Mouse (Mus musculus): ENCODE measurements around the gene Dusp6.

Gene Dusp6

DNA sequence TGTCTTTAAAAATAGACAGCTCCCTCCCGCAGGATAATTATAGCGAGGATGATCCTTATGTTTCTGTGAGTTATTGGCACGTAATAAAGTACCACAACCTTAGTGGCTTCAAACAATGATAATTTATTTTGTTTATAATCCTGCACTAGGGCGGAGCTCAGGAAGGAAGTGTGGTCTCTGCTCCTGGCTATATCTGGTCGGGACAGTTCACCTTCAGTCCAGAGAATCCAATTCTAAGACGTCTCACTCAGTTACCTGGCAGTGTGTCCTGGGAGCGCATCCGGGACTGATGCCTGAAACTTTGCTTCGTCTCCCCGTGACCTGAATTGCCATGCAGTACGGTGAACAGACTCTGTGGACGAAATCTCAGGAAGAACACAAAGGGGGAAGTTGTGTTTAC is 10.0 kb downstream of the Dusp6 start:
- no peak for DNase-seq (ENCODE audit: low spot score in 2 of 2)

DNA sequence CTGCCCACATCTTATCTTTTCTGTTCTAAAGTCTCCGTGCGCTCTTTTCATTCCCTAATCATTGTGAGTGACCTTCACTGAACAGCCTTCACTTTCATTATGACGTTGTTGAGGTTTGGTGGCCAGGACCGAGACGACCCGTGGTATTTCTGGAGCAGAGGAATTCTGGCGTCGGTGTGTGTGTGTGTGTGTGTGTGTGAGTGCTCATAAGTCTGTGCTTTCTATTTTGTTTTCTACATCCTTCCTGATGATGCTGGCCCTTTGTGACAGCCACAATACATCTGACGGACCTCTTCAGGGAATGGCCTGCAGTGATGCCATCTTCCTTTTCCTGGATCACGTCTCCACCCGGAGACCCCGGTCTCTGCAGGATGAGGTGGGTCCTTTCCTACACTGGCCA is 11.6 kb downstream of the Dusp6 start:
- DNase-seq (ENCODE audit: low spot score in 2 of 2) = no peak

DNA sequence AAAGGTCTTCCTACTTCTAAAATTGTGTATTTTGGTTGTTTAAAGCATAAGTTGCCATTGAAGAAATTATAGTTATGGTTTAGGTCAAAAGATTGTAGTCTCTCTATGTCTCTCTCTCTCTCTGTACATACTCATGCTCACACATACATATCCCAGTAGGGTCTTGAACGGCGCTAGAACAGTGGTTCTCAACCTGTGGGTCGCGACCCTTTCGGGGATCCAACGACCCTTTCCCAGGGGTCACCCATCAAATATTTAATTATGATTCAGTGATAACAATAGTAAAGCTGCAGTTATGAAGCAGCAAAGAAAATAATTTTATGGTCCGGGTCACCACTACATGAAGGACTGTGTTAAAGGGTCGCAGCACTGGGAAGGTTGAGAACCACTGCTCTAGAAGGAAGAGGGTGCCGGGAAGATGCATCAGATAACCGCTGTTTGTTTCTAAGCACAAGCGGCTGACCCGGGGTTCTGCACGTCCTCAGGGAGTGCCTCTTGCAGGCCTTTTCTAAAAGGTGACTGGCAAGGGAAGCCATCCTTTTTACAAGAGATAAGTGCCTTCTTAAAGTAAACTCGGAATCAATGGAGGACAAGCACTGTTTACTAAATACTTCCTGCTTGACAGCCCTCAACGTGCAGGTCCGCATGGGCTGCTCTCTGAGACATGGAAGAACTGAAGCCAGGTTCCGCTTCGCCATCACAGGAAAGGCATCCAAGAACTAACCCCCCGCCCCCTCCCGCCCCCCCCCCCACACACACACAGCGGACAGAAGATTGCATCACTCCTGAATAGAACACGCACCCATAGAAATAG is 16.2 kb downstream of the Dusp6 start:
- no peak for DNase-seq (ENCODE audit: low spot score in 2 of 2)

DNA sequence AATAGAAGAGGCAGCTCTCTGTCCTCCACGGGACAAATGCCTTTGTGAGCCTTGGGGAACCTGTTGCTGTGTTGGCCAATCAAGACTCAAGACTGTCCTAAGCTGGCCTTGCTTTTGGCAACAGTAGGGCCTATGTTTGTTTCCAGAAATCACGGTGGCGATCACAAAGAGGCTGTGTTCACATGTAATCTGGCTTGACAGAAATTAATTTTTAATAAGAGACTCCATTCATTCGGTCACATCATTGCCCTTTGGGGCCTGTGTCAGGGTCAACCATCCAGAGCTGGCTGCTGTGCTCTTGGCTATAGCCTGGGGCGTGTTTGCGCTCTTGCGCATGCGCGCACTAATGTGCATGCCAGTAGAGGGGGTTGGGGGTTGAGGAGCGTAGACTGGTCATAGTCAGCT is 21.0 kb downstream of the Dusp6 start:
- DNase-seq (ENCODE audit: low spot score in 2 of 2) = no peak

DNA sequence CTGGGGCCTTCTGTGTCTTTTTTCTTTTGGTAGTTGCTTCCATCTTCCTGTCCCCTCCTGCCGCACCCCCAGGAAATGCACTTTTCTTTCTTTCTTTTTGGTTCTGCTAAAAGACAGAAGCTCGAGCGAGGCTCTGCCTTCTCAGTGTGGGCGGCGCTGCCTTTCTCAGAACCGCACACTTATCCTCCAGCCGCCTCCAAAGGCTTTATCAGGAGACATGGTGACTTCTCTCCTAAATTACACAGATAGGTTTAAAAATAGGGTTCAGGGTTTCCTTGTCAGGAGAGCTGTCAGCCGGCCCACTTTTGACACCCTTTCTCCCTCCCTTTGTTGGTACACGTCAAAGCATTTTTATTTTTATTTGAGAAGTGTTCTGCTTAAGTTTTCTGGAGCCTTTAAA is 21.9 kb downstream of the Dusp6 start:
- DNase-seq (ENCODE audit: low spot score in 2 of 2) = no peak

DNA sequence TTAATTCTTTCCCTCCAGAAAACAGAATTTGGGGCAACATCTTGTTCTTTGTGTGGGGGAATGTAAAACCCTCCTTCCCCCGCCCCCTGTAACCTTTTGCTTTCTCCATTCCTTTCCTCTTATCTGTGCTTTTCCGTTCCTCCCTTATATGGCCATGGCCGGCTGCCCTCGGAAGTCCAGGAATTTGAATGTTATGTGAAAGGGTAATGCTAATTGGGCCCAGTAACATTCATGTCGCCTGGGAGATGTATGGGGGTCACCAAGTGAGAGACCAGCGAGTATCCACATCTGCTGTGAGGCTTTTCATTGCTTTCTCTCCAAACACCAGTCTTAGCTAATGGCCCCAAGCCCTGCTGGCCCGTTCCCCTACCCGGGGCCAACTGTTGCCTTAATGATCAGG is 22.7 kb downstream of the Dusp6 start:
- DNase-seq (ENCODE audit: low spot score in 2 of 2) = no peak

DNA sequence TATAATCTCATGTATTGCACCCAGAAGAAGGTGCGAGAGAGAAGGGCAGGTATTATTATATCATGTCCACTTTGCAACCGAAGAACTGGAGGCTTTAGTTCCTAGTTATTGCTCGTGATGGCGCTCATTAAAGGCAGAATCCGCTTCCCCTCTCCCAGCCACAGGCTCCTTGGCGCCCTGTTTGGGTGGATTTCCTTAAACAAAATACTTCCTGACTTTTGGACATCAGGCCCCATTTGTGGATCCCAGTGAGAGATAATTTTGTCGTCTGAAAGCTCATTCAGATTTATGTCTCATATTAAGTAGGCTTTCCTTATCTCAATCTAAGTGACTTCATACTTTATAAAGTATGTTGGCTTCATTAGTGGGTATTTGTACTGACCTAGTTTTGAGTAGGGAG is 23.2 kb downstream of the Dusp6 start:
- no peak for DNase-seq (ENCODE audit: low spot score in 2 of 2)

DNA sequence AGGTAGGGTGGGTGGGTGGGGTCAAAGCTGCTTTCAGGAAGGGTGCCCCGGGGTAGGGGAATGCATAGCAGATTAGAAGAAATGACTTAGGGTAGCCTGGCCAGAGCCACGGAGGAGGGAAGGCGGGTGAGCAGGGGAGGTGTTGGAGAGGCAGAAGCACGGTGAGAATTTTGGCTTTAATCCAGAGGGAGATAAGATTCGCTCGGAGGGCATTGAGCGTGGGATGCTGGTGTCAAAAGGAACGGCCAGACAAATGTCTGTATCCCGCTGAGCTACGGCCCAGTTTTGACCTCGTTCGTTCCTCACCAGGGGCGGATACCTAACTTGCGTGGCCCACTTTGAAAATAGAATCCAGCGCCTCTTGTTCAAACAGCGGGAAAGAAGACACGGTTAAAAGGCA is 23.8 kb downstream of the Dusp6 start:
- DNase-seq (ENCODE audit: low spot score in 2 of 2) = no peak

DNA sequence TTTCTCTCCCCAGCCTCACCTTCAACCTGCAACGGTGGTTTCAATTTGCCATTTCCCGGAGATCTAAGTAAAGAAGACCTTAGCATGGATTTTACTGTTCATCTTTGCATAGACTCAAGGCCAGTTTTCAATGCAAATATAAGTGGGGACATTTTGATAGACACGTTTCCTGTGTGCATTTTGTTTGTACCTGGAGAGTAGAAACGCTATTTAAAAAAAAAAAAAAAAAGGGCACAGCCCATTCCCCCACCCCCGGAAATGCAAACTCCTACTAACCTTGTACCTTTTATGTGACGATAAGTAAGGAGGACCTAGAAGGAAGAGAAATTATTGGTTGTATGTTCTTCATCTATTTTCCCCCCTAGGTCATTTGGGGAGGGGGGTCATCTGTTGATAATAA is 24.2 kb downstream of the Dusp6 start:
- no peak for DNase-seq (ENCODE audit: low spot score in 2 of 2)

DNA sequence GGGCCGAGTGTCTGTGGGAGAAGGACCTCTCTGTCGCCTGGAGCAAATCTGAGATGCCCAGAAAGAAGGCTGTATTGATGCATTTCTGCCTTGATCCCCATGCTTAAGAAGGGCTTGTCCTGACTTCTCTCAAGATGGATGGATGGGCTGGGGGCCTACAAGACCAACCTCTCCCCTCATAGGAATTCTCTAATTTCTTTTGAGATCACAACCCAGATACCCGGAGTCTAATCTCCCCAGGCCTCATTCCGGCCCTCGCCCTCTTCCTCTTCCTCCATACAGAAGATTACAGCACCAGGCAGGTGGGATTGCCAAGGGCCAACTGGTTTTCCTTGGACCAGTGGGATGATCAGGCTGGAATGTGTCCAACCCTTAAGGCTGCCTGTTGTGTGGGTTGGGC is 26.1 kb downstream of the Dusp6 start:
- DNase-seq (ENCODE audit: low spot score in 2 of 2) = no peak

DNA sequence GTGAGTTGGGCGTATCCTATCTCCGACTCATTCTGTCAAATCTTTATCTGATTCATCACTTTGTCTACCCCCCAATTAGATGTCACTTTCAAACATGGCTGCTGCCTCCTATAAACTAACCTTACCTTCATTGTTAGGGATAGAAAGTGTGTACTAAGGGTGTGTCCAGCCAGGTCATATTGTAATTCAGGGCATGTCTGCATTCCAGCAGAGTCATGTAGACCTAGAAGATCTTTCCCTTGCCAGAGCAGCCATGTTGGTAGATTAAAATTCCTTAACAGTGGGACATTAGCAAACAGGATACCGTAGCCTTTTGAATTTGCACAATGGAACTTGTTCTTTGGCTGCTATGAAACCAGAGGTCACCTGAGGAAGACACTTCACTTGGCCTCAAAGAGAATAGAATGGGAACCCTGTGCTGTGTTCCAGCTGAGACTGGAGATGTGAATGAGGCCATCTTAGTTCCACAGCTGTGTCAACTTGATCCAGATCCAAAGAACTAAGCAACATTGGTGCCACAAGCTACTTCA is 30.1 kb downstream of the Dusp6 start:
- no peak for DNase-seq (ENCODE audit: low spot score in 2 of 2)

DNA sequence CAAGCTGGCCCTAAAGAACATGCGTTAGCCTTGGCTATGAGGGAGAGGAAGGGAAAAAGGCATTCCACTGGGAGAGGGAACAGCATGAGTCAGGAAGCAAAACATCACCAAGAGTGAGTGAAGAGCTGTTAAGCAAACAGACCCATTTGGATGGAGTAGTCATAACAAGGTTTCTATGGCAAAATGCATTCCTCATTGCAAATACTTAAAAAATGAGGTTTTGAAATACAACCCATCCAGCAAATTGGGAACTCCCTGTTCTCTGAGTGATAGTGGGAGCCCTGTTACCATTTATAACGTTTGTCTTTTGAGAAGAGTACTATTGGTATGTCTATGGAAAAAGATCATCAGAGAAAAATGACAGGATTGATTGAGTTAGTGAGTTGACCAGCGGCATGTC is 34.7 kb downstream of the Dusp6 start:
- DNase-seq (ENCODE audit: low spot score in 2 of 2) = no peak

DNA sequence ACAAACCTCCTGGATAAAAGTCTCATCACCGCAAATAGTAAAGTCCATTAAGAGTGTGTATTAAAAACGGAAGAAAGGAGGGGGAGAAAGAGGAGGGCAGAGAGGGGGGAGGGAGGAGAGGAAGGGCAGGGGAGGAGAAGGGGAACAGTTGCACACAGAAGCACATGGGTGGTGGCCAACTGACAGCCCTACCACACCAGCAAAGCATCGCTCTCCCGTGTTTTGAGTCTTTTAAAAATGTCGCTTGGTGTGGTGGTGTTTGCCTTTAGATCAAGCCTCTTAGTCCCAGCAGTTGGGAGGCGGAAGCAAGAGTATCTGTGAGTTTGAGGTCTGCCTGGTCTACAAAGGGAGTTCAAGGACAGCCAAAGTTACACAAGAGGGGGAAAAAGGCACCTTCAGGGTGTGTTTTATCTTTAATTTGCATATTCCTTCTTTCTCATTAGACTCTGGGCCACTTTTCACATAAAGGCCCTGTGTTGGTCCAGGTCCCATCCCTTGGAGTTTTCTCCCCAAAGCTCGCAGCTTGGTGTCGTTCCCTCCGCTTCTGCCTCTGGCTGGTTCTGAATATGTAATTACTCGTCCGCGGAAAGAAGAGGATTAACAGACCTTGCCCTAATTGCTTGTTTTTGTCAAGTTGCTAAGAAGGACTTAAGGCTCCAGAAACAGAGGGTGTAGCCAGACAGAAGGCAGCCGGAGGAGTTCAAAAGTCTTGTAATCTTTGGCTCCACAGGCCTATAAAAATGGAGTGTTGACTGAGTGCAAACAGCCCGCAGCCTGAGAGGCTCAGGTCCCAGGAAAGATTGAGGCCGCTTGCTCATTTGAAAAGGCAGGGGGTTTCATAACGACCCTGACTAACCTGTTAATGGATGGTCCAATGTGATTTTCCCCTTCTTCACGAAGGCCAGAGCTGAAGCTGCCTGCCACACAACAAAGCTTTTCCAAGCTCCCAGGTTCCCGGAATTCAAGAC is 35.6 kb downstream of the Dusp6 start:
- no peak for DNase-seq (ENCODE audit: low spot score in 2 of 2)

DNA sequence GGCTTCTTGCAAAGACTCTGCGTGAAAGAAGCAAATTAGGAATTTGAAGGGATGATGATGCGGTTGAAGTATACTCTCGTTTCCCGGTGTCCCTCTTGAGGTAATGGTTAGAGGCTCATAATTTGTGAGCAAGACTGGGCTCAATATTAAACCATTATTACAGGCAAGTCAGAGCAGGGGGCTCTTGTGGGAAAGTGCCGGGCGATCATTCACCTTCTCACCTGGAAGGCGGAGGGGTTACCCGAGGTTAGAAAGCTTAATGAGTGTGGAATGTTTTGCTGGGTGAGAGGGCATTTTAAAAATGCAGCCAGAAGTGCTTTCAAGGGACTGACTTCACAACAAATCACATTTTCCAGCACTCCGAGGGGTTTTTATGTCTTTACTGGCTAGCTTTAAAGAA is 36.3 kb downstream of the Dusp6 start:
- no peak for DNase-seq (ENCODE audit: low spot score in 2 of 2)

DNA sequence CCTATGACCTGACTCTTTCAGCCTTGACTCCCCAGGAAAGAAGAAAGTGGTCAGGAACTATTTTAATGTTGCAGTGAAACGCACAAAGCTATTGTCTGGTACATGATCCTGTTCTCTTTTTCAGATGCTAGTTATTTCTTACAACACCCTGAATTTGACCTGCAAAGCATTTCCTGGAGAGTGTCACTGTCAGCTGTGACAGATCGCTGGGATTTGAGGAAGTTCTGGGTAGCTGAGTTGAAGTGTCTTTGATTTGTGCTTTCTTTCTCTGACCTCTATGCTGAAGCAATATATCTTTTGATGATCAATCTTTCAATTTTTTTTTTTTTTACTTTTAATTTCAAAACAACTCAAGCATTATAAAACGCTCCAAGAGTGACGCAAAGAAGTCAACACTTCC is 39.0 kb downstream of the Dusp6 start:
- no peak for DNase-seq (ENCODE audit: low spot score in 2 of 2)

DNA sequence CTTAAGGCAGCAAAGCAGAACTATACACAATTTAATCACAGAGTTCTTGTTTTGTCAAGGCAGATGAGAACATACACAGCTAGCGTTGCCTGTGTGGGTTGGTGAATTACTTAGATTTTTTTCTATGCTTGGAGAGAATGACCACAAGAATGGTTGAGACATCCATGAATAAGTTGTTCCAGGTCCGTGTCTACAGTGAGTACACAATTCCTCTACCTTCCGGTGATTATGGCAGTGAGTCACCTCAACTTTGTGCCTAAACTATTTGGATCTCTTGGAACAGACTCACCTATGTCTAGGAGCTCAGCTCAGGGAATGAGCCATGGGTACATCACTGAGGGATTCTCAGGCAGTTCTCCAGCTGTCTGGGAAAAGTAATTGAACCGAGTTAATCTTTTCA is 45.8 kb downstream of the Dusp6 start:
- no peak for DNase-seq (ENCODE audit: low spot score in 2 of 2)

DNA sequence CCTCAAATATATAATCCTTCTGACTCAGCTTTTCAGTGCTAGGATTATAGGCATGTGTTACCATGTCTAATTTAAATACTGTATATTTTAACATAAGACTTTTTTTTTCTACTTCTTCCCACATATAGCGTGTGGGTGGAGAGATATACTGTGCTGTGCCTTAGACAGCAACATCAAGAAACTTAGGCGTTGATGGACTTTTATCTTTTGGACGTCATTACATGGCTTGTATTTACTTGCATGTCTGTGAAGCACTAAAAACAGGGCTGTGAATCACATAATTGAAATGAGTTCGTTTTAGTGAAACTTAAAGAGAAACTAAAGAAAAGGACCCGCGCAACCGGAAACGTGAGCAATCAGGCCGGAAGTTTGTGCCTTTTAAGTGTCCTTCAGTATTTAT is 46.6 kb downstream of the Dusp6 start:
- DNase-seq (ENCODE audit: low spot score in 2 of 2) = no peak

DNA sequence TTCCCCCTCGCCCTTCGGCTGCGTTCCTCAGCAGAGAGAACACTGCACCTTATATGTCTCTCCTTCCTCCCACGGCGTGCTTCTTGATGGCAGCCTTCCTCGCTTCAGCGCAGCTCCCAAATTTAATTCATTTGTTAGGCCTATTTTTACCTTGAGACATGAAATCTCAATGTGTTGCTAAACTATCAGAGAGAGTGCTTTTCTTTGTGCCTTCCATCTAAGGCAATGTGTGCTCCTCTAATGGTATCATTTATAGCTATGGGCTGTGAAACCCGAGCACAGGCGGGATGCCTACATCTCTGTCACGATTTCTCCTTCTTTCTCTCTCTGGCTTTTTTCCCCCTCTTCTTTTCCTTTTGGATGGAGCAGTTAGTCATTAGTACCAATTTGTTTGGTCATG is 47.2 kb downstream of the Dusp6 start:
- DNase-seq (ENCODE audit: low spot score in 2 of 2) = no peak

DNA sequence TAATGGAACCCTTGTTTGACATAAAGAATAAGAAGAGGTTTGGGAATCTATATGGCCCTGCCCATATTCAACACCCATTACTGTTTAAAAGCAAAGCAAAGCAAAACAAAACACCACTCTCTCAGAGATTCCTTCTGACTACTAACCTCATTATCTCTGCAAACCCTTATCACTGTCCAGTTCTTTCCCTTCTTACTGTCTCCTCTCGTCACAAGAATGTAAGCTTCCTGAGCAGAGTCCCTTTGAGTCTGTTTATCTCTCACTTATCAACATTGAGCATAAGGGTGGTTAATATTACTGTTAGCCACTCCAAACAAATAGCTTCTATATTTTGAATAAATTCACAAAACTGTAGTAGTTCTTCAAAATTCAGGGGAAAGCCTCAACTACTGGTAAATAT is 48.9 kb downstream of the Dusp6 start:
- no peak for DNase-seq (ENCODE audit: low spot score in 2 of 2)

DNA sequence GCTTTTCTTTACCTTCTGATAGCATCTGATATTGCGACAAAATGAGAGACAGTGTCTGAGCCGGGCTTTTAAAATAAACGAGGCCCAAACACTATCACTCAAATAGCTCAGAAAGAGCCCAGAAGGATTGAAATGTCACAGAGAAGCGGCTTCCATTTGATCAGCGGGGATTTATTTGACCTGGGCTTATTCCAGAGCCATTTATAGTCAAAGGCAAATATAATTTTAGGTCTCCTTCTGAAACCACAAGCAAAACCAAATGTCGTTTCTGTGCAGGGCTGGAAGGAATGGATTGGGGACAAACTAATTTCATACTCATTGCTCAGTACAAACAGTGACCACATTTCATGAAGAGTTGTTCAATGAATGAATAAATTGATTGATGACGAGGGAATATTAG is 51.3 kb downstream of the Dusp6 start:
- no peak for DNase-seq (ENCODE audit: low spot score in 2 of 2)

DNA sequence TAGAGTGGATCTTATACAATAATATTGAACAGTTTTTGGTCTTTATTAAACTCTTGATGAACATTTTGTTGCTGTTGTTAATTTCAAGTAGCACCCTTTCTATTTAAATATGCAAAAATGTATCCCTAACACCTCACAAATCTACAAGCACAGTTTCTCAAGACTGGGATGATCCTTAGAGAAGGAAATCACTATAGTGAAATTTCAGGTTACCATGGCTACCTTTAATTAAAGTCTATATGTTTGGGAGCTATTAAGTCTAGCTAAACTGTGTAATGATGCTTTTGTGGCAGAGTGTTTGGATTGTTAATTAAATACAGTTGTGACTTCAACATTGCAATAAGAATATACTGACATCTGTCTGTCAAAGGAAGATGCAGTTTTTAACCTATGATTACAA is 54.0 kb downstream of the Dusp6 start:
- no peak for DNase-seq (ENCODE audit: low spot score in 2 of 2)

Measured in cerebellum, postnatal 4 days (tissue).